Mouse (Mus musculus): ENCODE data around the gene Prepl.

- TF ChIP-seq POLR2A (IDR thresholded peaks at IDR 0.05; ENCODE audit: insufficient read length, low read depth), result no peak
- TF ChIP-seq MAX (IDR thresholded peaks at IDR 0.05; ENCODE audit: low read depth), result no peak
- TF ChIP-seq CEBPB (IDR thresholded peaks at IDR 0.05; ENCODE audit: insufficient read depth, poor library complexity, severe bottlenecking), result no peak
- TF ChIP-seq TCF3 (IDR thresholded peaks at IDR 0.05; ENCODE audit: insufficient read length, low read depth), result no peak
- TF ChIP-seq MYOD1 (IDR thresholded peaks at IDR 0.05; ENCODE audit: control insufficient read depth in 1 of 3, insufficient read length in 2 of 3, low read depth in 2 of 3), result no peak
- TF ChIP-seq E2F4 (IDR thresholded peaks at IDR 0.05; ENCODE audit: insufficient read depth), result no peak
- no peak for TF ChIP-seq MYOG (IDR thresholded peaks at IDR 0.05; ENCODE audit: control insufficient read depth in 1 of 3, insufficient read depth in 1 of 3, insufficient read length in 2 of 3, low read depth in 2 of 3)
- no peak for TF ChIP-seq TCF12 (IDR thresholded peaks at IDR 0.05; ENCODE audit: insufficient read depth, poor library complexity, severe bottlenecking)
- TF ChIP-seq USF1 (IDR thresholded peaks at IDR 0.05; ENCODE audit: low read depth), result no peak
- TF ChIP-seq REST (IDR thresholded peaks at IDR 0.05; ENCODE audit: insufficient read depth, insufficient read length), result no peak
Observed at GRCm38 (mm10) chr17:85033087-85033486, 57.0 kb downstream of the Prepl start.
